8 mouse cellular contexts compared by ENCODE assay signal in the genomic region with DNA sequence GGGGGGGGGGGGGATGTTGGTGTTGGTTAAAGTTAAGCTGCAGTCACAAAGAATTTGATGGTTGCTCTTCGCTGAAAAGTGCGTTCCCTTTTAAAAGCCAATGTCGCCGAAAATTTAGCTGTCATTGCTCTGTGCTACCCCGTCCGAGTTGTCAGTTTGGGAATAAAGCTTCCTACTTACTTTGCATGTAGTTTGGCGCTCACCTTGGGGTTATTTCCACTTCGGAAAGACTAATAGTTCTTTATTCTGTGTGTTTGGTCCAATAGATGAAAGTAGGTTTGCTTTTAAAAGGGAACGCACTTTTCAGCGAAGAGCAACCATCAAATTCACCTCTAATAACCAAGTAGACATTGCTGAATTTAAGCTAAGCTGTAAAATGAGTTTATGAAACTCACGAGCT. TPM values are rescaled to one million over a fixed set of nuclear protein-coding genes. Genes with fewer than 3 reads are reported as not detected.
DNase-seq lines count a peak whose midpoint lies in the region; ATAC-seq lines count a peak whose summit lies in the region.

No protein-coding gene starts in this region.

- H3K4me2 ChIP-seq in stomach, embryonic 14.5 days (replicated peaks; ENCODE audit: low read depth, low read length): peak overlapping the region; percentile 60

- H3K4me1 ChIP-seq in limb, embryonic 10.5 days: peaks cover 18% of the 10 kb centered on the region
- H3K4me1 ChIP-seq in stomach, embryonic 14.5 days (ENCODE audit: control insufficient read depth, insufficient read depth, low read length): peaks cover 16% of the 10 kb centered on the region; the same call in 1 of the 2 replicates

- peak overlapping the region; percentile 96 for H3K4me3 ChIP-seq in limb, embryonic 10.5 days
- peak overlapping the region; percentile 97 for H3K4me3 ChIP-seq in stomach, embryonic 14.5 days (ENCODE audit: low read depth, low read length)

- peak; percentile 10 for DNase-seq in cerebellum, adult 9-10 months
- DNase-seq in cerebellum, postnatal 10 days: no peak
- DNase-seq in spleen, postnatal 10 days (ENCODE audit: low spot score in 2 of 2): peak; percentile 27 to 33
- DNase-seq in spleen, postnatal 14 days (ENCODE audit: low spot score in 2 of 2): no peak
- no peak for DNase-seq in limb, embryonic 10.5 days (ENCODE audit: low spot score)
- DNase-seq in adrenal gland, postnatal 4 days (ENCODE audit: low spot score in 2 of 2): no peak
- DNase-seq in kidney, adult 11 months: no peak

- no peak for ATAC-seq in stomach, embryonic 14.5 days (ENCODE audit: insufficient number of reproducible peaks, insufficient read depth, low FRiP score, low read depth)

- H3K9me3 ChIP-seq in limb, embryonic 10.5 days (replicated peaks): no peaks in the 10 kb centered on the region
- H3K9me3 ChIP-seq in stomach, embryonic 14.5 days (ENCODE audit: control insufficient read depth, low read depth, low read length): no peaks in the 10 kb centered on the region

- H3K27ac ChIP-seq in limb, embryonic 10.5 days: peak overlapping the region; percentile 97
- H3K27ac ChIP-seq in stomach, embryonic 14.5 days (ENCODE audit: low read length): no peak overlapping the region

- peak overlapping the region; percentile 79 for H3K9ac ChIP-seq in stomach, embryonic 14.5 days (replicated peaks; ENCODE audit: low read depth, low read length)

- peaks cover 17% of the 10 kb centered on the region for H3K36me3 ChIP-seq in limb, embryonic 10.5 days
- no peaks in the 10 kb centered on the region for H3K36me3 ChIP-seq in stomach, embryonic 14.5 days (ENCODE audit: control insufficient read depth, insufficient read depth, low read length)

- no peaks in the 10 kb centered on the region for H3K27me3 ChIP-seq in limb, embryonic 10.5 days (ENCODE audit: low read depth, poor library complexity, severe bottlenecking)
- no peaks in the 10 kb centered on the region for H3K27me3 ChIP-seq in stomach, embryonic 14.5 days (ENCODE audit: control insufficient read depth, insufficient read depth, low read length)

- WGBS in limb, embryonic 10.5 days: 2% methylated on average over 11 of the region's 11 CpGs
- under 1% methylated on average over 11 of the region's 11 CpGs for WGBS in stomach, embryonic 14.5 days

RNA-seq across cellular contexts. Expression of a gene that starts 0.6 kb away (rescaled TPM):
- polyA plus RNA-seq in limb, embryonic 10.5 days (2016; fragmentation: Nextera tagmentation; extraction: Ambion mirVana): 73.1 and 88.0 TPM in 2 replicates
- 63.7 and 69.7 TPM in 2 replicates for polyA plus RNA-seq in stomach, embryonic 14.5 days (2014; fragmentation: Nextera tagmentation; extraction: Ambion mirVana)
- total RNA-seq in adrenal gland, postnatal 4 days (2021): 10 to 100 TPM; 21.2 to 23.7 TPM

RNA-seq across cellular contexts. Expression of a gene that starts 39.2 kb away (rescaled TPM):
- 37.1 and 45.2 TPM in 2 replicates for polyA plus RNA-seq in limb, embryonic 10.5 days (2016; fragmentation: Nextera tagmentation; extraction: Ambion mirVana)
- polyA plus RNA-seq in stomach, embryonic 14.5 days (2014; fragmentation: Nextera tagmentation; extraction: Ambion mirVana): 49.0 and 55.7 TPM in 2 replicates
- total RNA-seq in adrenal gland, postnatal 4 days (2021): 10 to 100 TPM; 65.4 to 69.4 TPM

RNA-seq across cellular contexts. Expression of a gene that starts 57.8 kb away (rescaled TPM):
- polyA plus RNA-seq in limb, embryonic 10.5 days (2016; fragmentation: Nextera tagmentation; extraction: Ambion mirVana): 6.8 and 7.2 TPM in 2 replicates
- polyA plus RNA-seq in stomach, embryonic 14.5 days (2014; fragmentation: Nextera tagmentation; extraction: Ambion mirVana): 8.2 and 12.3 TPM in 2 replicates
- 10 to 100 TPM; 22.7 to 33.1 TPM for total RNA-seq in adrenal gland, postnatal 4 days (2021)

Comparison
In these comparisons a context has a peak if more than half of its experiments do, and no peak if none do; other contexts are left out.
1. DNase-seq: peak in cerebellum, adult 9-10 months (single experiment) and spleen, postnatal 10 days (2 of 2); none in cerebellum, postnatal 10 days (0 of 2), spleen, postnatal 14 days (0 of 2), limb, embryonic 10.5 days (single experiment), adrenal gland, postnatal 4 days (0 of 2) and kidney, adult 11 months (single experiment).